Mouse (Mus musculus) lung, postnatal 0 days (tissue): ENCODE data around the gene Gm36028.

Experiments
- CTCF ChIP-seq: IDR thresholded peaks from 2 replicates; pipeline ENCODE4 v1.5.1; 2016; ENCODE audit warnings: antibody characterized with exemption, mild to moderate bottlenecking
- EP300 ChIP-seq: IDR thresholded peaks from 2 replicates; pipeline ENCODE4 v1.6.1; 2016; ENCODE audit warnings: antibody characterized with exemption, mild to moderate bottlenecking, control low read depth

GRCm38 (mm10) chr16:37803387-37803950 is 57.5 kb downstream of the Gm36028 start:
- TF ChIP-seq CTCF (no peak), EP300 (no peak)
